In the genomic region with DNA sequence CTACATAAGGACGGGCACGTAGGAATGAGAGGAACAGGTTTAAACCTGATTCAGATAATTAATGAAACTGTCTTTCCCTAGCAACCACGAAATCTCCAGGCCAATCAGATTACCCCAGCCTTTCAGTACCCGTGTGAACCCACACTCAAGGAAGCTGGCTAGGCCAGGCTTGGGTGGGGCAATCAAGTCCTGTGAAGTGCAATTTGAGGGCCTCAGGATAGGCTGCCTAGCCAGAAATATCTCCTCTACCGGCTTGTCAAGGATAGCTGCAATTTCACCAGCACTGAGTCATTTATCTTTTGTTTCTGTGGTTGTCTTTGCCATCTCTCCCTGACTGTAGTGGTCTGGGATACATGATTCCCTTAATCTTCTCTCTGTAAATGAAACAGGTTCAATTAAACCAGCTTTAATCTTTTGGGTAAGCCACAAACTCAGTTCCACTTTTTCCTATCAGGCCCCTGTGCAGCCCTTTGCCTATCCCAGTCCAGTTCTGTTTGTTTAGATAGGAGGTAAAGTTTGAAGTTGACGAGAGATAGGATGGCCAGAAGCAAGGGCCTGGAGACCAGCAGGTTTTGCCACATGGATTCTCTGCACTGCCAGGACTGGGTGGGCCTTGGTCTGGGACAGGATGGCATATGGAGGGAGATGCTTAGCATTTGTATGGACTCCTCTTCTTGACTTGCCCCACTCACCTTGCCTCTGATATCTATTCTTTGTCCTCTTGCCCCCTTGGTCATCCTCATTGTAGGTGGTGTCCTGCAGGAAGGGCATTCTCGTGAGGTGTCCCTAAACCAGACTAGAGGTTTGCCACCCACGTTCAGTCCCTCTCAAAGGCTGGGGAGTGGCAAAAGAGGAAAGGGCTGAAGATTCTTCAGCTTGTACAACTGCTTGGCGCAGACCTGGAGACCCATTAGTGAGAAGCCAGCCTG, we compare ENCODE assay signal across 12 mouse cellular contexts. TPM values are rescaled to one million over a fixed set of nuclear protein-coding genes. Genes with fewer than 3 reads are reported as not detected.
DNase-seq lines count a peak whose midpoint lies in the region; ATAC-seq and TF ChIP-seq lines count a peak whose summit lies in the region.
"Had no signal": no experiment of that assay in that cellular context is flagged by ENCODE, and none has a peak within 500 bp of the region (broad histone marks: within the 10 kb centered on the region; RNA-seq: fewer than 3 reads in every experiment).

No protein-coding gene starts in this region.

- WGBS in kidney, embryonic 16.5 days = 56% methylated on average over 9 of the region's 9 CpGs
- 55% methylated on average over 9 of the region's 9 CpGs for WGBS in limb, embryonic 15.5 days
- WGBS in midbrain, postnatal 0 days = 58% methylated on average over 9 of the region's 9 CpGs

- H3K4me2 ChIP-seq in kidney, embryonic 16.5 days (replicated peaks; ENCODE audit: low read depth, low read length) = no peak overlapping the region
- H3K4me2 ChIP-seq in limb, embryonic 15.5 days = no peak overlapping the region
- no peak overlapping the region for H3K4me2 ChIP-seq in midbrain, postnatal 0 days (ENCODE audit: low read depth, low read length, poor library complexity, severe bottlenecking)
- H3K4me2 ChIP-seq: neural tube, embryonic 12.5 days had no signal

- H3K27me3 ChIP-seq in kidney, embryonic 16.5 days (ENCODE audit: insufficient read depth, low read length) = no peaks in the 10 kb centered on the region
- H3K27me3 ChIP-seq in limb, embryonic 15.5 days = no peaks in the 10 kb centered on the region
- no peaks in the 10 kb centered on the region for H3K27me3 ChIP-seq in midbrain, postnatal 0 days (ENCODE audit: insufficient read depth, low read length)
- H3K27me3 ChIP-seq: neural tube, embryonic 12.5 days had no signal

- peak overlapping the region; percentile 3; the same call in 1 of the 2 replicates for H3K27ac ChIP-seq in kidney, embryonic 16.5 days (ENCODE audit: low read length)
- H3K27ac ChIP-seq in limb, embryonic 15.5 days = peak overlapping the region; percentile 69
- H3K27ac ChIP-seq in midbrain, postnatal 0 days (ENCODE audit: low read depth, low read length) = peak overlapping the region; percentile 26; the same call in 1 of the 2 replicates
- H3K27ac ChIP-seq: neural tube, embryonic 12.5 days had no signal

- no peak for DNase-seq in kidney, postnatal 10 days
- peak; percentile 40 for DNase-seq in brain, embryonic 14.5 days (ENCODE audit: low read depth)
- DNase-seq in midbrain, postnatal 0 days (ENCODE audit: low spot score) = peak; percentile 60
- no peak for DNase-seq in gastrocnemius, adult 8-10 months (ENCODE audit: low spot score in 2 of 2)
- no peak for DNase-seq in left cerebral cortex, postnatal 10 days (ENCODE audit: extremely low spot score in 1 of 2, low spot score in 2 of 2)
- no peak for DNase-seq in B cell, adult 2 months
- DNase-seq: thymus, adult 18-20 months had no signal

- H3K4me1 ChIP-seq in kidney, embryonic 16.5 days (ENCODE audit: insufficient read depth, low read length) = 0 out of 2 replicates have a peak, but pooled peaks cover 4% of the 10 kb centered on the region
- peaks cover 16% of the 10 kb centered on the region for H3K4me1 ChIP-seq in limb, embryonic 15.5 days
- H3K4me1 ChIP-seq in midbrain, postnatal 0 days (ENCODE audit: insufficient read depth, low read length) = peaks cover 4% of the 10 kb centered on the region
- H3K4me1 ChIP-seq: neural tube, embryonic 12.5 days had no signal

- no peak for TF ChIP-seq POLR2A in brain, embryonic 14.5 days (IDR thresholded peaks at IDR 0.05; ENCODE audit: borderline replicate concordance, extremely low read depth, insufficient read depth, insufficient read length, poor library complexity, severe bottlenecking)

- H3K9me3 ChIP-seq in kidney, embryonic 16.5 days (ENCODE audit: low read length) = no peaks in the 10 kb centered on the region
- no peaks in the 10 kb centered on the region for H3K9me3 ChIP-seq in limb, embryonic 15.5 days
- H3K9me3 ChIP-seq in midbrain, postnatal 0 days (ENCODE audit: low read length) = no peaks in the 10 kb centered on the region
- H3K9me3 ChIP-seq: neural tube, embryonic 12.5 days had no signal

- TF ChIP-seq CTCF in brain, embryonic 14.5 days (IDR thresholded peaks at IDR 0.05; ENCODE audit: borderline replicate concordance, extremely low read depth, insufficient read depth, insufficient read length) = no peak
- no peak for TF ChIP-seq CTCF in midbrain, postnatal 0 days (IDR thresholded peaks at IDR 0.05)

- H3K36me3 ChIP-seq in kidney, embryonic 16.5 days (ENCODE audit: insufficient read depth, low read length) = no peaks in the 10 kb centered on the region
- H3K36me3 ChIP-seq in limb, embryonic 15.5 days = no peaks in the 10 kb centered on the region
- H3K36me3 ChIP-seq in midbrain, postnatal 0 days (ENCODE audit: insufficient read depth, low read length) = no peaks in the 10 kb centered on the region
- H3K36me3 ChIP-seq: neural tube, embryonic 12.5 days had no signal

- H3K9ac ChIP-seq in kidney, embryonic 16.5 days (replicated peaks; ENCODE audit: low read length) = no peak overlapping the region
- H3K9ac ChIP-seq in limb, embryonic 15.5 days = no peak overlapping the region
- H3K9ac ChIP-seq in midbrain, postnatal 0 days (replicated peaks; ENCODE audit: low read length, poor library complexity, severe bottlenecking) = no peak overlapping the region
- H3K9ac ChIP-seq: neural tube, embryonic 12.5 days had no signal

- intact Hi-C loops in left cerebral cortex, postnatal 10 days (cut with DNase I) = no loop called here

- H3K4me3 ChIP-seq in kidney, embryonic 16.5 days (ENCODE audit: low read length) = no peak overlapping the region
- H3K4me3 ChIP-seq in limb, embryonic 15.5 days = no peak overlapping the region
- no peak overlapping the region for H3K4me3 ChIP-seq in midbrain, postnatal 0 days (ENCODE audit: low read depth, low read length)
- H3K4me3 ChIP-seq: neural tube, embryonic 12.5 days had no signal

- peak; percentile 57; the same call in 1 of the 2 replicates for ATAC-seq in kidney, embryonic 16.5 days (ENCODE audit: low FRiP score, low TSS enrichment)
- ATAC-seq in limb, embryonic 15.5 days (ENCODE audit: insufficient number of reproducible peaks, low FRiP score, low TSS enrichment, low read depth) = 0 out of 2 replicates have a peak, but pooled peaks have one; percentile 58
- peak; percentile 82 for ATAC-seq in midbrain, postnatal 0 days (ENCODE audit: low FRiP score)

RNA-seq across cellular contexts. Expression of a gene that starts 44.6 kb away (rescaled TPM):
- 14.0 and 14.4 TPM in 2 replicates for polyA plus RNA-seq in kidney, embryonic 16.5 days (2015; fragmentation: Nextera tagmentation; extraction: Ambion mirVana)
- 2.5 and 6.0 TPM in 2 replicates for polyA plus RNA-seq in brain, embryonic 14.5 days (2012; rRNA removed)
- polyA plus RNA-seq in limb, embryonic 15.5 days (2015; fragmentation: Nextera tagmentation; extraction: Ambion mirVana) = 96.4 and 104 TPM in 2 replicates
- total RNA-seq in midbrain, postnatal 0 days (2014; rRNA removed) = 13.0 and 19.2 TPM in 2 replicates
- polyA plus RNA-seq in midbrain, postnatal 0 days (2015; fragmentation: Nextera tagmentation; extraction: Ambion mirVana) = 4.4 and 5.7 TPM in 2 replicates
- 100 to 1,000 TPM; 249 to 267 (median 253) TPM for total RNA-seq in gastrocnemius, adult 8-10 months (2022)
- total RNA-seq in left cerebral cortex, postnatal 10 days (2021) = 10 to 100 TPM; 14.5 to 17.8 TPM

RNA-seq across cellular contexts. Expression of a gene that starts 54.1 kb away (rescaled TPM):
- 0.76 TPM in 1 of 2 replicates, not detected in the other for polyA plus RNA-seq in kidney, embryonic 16.5 days (2015; fragmentation: Nextera tagmentation; extraction: Ambion mirVana)
- not detected in 2 replicates for polyA plus RNA-seq in brain, embryonic 14.5 days (2012; rRNA removed)
- polyA plus RNA-seq in limb, embryonic 15.5 days (2015; fragmentation: Nextera tagmentation; extraction: Ambion mirVana) = 0.98 and 1.2 TPM in 2 replicates
- not detected in 2 replicates for total RNA-seq in midbrain, postnatal 0 days (2014; rRNA removed)
- not detected in 2 replicates for polyA plus RNA-seq in midbrain, postnatal 0 days (2015; fragmentation: Nextera tagmentation; extraction: Ambion mirVana)
- total RNA-seq in gastrocnemius, adult 8-10 months (2022) = not detected
- not detected for total RNA-seq in left cerebral cortex, postnatal 10 days (2021)
- total RNA-seq: adrenal gland, postnatal 36 days; layer of hippocampus, adult 18-20 months had no signal
- polyA plus RNA-seq: neural tube, embryonic 12.5 days had no signal

Comparison
In these comparisons a context has a peak if more than half of its experiments do, and no peak if none do; other contexts are left out.
1. H3K27ac ChIP-seq: peak in every context shown above with its lines; median percentile 69 in limb, embryonic 15.5 days; 26 in midbrain, postnatal 0 days; 3 in kidney, embryonic 16.5 days.
2. DNase-seq: peak in brain, embryonic 14.5 days (single experiment) and midbrain, postnatal 0 days (single experiment); none in kidney, postnatal 10 days (single experiment), gastrocnemius, adult 8-10 months (0 of 2), left cerebral cortex, postnatal 10 days (0 of 2) and B cell, adult 2 months (0 of 2).
3. Peak in every context shown above with its lines, with median percentiles within 50 percentile points of each other: ATAC-seq.